Mouse (Mus musculus): ENCODE measurements around the gene Bahcc1.

Gene Bahcc1

DNA sequence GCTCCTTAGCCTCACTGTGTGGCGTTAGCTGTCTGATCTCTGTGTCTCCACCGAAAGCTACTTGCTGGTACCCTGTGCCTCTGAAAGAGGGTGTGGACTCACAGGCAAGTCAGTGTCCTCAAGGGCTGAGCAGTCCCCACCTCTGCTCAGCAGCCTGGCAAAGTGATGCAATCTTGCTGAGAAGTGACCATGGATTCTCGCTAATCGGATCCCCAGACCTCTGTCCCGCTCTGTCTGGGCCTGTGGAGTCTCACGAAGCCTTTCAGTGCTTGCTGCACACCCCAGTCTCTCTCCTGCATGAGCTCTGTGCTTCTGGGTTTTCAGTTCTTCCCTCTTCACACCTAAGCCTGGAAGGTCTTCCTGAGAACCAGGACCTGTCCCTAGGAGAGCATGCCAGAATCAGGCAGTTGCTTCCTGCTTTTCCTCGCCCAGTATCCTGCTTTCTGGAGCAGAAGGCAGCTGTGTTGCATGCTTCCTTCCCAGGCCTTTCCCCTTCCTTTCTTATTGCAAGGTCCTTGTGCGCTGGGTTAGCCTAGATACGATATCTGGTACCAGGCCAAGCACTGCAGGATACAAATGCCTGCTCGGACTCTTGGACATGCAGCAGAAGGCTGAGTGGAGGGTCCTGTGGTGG is 15.5 kb downstream of the Bahcc1 start:
- DNase-seq = no peak

- DNase-seq = no peak
Measured at GRCm38 (mm10) chr11:120248899-120249298, 16.2 kb downstream of the Bahcc1 start.

GRCm38 (mm10) chr11:120250991-120251949 is 18.5 kb downstream of the Bahcc1 start:
- no peak for DNase-seq

- DNase-seq = no peak
Measured at GRCm38 (mm10) chr11:120251950-120252308, 19.2 kb downstream of the Bahcc1 start.

- DNase-seq = no peak
Measured at GRCm38 (mm10) chr11:120252398-120252797, 19.7 kb downstream of the Bahcc1 start.

DNA sequence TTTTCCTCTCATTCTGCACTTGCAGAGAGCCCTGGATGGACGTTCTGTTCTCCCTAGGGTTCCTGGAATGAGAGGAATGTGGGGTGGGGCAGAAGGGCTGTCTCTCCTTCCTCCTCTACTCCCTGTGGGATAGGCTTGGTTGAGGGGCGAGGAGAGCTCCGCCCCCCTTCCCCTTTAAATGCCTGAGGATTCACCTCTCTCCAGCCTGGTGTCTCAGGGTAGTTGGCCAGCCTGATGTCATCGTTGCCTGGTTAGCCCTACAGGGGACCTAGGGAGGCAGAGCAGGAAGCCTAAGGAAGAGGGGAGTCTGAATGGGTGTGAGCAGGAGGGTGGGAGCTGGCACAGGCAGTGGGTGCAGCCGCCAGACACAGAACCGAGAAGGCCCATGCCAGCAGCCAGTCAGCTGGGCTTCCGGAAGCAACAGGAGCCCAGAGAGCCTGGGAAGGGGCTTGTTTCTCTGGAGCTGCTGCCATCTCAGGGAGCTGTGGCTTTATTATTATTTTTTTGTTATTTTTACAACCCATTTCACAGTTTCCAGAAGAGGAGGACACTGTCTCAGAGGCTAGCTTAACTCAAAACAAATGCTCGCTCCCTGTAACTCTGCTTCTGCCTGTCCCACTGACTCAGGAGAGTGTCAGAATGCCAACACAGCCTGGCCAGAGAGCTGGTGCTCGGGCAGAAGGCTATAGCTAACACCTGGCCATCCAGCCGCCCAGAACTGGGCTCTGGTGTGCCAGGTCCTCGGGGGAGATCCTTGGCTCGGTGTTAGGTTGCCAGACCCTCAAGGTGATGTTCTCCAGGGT is 20.3 kb downstream of the Bahcc1 start:
- no peak for DNase-seq

- no peak for DNase-seq
Measured at GRCm38 (mm10) chr11:120253646-120254315, 21.0 kb downstream of the Bahcc1 start.

DNA sequence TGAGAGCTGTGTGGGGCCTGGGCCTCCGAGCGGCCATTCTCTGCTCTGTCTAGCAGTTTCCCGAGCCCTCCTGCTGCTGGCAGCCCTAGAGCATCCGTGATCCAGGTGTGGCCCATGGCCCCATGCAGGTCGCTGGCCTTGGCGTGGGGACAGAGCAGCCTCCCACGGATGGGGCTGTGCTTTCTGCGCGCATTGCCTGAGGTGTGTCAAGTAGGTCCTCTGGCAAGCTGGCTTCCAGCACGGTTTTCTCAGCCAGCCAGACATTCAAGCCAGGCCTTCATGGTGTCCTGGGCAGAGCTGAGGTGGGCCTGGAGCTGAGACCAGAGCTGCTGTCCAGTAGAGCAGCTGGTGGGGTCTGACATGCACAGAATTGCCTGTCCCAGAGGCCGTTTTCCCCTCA is 21.7 kb downstream of the Bahcc1 start:
- DNase-seq = no peak

GRCm38 (mm10) chr11:120255038-120255437 is 22.3 kb downstream of the Bahcc1 start:
- DNase-seq = no peak

- DNase-seq = no peak
Measured at GRCm38 (mm10) chr11:120255499-120255898, 22.8 kb downstream of the Bahcc1 start.

DNA sequence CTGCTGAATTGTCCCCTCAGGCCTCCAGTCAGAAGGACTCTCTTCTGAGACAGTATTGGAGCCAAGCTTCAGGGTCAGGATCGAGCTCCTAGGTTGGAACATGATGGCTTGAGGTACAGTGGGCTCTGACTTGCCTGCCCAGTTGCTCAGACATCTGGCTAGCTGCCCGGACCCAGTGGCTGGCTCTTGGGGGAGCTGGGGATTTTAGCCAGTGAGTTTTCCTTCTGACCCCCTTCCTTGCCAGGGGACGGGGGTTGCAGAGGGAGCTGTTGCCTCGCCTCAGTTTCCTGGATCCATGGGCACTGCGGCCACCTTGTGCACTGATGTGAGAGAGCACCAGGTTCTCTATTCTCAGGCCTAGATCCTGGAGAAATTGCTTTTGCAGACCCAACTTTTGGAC is 23.4 kb downstream of the Bahcc1 start:
- DNase-seq = no peak

DNA sequence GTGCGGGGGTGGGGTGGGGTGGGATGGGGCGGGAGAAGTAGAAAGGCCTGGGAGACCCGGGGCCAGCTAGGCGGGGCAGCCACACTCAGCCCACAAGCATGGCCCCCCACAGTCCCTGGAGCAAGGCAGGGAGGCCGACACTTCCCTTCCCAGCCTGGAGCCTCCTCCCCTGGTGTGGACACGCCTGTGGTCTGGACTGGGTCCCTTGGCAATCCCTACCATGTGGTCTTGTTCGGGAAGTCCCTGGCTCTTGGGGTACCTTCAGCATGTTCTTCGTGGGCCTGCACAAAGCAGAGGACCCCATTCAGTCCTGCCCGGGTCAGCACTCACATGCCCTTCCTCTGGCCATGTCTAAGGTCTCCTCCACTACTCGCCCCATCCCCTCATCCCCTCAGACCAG is 23.8 kb downstream of the Bahcc1 start:
- no peak for DNase-seq

DNA sequence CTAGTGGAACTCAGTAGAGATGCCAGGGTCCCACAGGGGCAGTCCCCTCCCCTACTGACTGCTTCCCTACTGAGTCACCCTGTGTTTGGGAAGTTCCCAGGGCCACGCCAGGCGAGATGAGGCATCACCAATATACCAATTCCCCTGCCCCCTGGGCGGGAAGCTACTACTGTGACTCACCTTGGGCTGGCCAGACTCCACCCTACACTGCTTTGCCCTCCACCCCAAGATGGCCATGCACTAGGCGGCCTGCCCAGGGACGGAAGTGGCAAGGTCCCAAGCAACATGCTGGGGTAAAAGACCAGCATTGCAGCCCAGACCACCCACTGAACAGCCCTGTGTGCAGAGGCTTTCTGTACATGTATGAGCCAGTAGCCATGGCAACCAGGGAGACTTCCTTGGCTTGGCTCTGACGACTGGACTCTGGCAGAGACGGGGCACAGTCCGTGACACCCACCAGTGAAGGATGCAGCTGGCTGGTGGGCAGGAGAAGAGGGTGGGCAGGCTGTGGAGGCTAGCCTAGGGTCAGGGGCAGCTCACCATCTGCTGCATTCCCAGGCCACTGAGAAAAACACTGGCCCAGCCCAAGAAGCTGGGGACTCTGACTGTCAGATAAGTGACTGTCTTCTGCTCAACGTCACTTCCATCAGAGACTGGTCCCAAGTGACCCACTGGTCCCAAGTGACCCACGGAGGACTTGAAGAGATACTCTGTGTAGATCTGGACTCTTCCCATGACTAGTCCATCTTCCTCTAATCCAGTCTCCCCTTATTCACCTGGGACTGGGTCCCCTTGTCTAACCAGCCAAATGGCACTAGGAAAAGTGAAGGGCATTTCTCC is 24.5 kb downstream of the Bahcc1 start:
- DNase-seq = no peak

DNA sequence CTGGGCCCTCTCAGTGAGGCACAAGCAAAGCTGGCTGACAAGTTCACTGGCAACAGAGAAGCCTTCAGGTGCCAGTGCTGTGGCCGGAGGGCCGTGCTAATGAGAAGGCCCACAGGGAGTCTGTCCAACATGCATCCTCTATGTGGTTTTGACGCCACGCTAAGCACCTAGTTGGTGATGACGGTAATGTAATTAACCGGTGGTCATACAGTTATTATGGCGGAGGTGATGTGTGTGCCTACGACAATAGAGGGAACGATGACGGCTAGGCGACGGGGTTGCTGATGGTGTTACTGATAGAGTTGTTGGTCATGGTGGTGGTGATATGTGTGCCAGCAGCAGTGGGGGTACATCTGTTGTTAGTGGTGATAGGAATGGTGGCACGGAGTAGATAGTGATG is 25.2 kb downstream of the Bahcc1 start:
- DNase-seq = no peak

DNA sequence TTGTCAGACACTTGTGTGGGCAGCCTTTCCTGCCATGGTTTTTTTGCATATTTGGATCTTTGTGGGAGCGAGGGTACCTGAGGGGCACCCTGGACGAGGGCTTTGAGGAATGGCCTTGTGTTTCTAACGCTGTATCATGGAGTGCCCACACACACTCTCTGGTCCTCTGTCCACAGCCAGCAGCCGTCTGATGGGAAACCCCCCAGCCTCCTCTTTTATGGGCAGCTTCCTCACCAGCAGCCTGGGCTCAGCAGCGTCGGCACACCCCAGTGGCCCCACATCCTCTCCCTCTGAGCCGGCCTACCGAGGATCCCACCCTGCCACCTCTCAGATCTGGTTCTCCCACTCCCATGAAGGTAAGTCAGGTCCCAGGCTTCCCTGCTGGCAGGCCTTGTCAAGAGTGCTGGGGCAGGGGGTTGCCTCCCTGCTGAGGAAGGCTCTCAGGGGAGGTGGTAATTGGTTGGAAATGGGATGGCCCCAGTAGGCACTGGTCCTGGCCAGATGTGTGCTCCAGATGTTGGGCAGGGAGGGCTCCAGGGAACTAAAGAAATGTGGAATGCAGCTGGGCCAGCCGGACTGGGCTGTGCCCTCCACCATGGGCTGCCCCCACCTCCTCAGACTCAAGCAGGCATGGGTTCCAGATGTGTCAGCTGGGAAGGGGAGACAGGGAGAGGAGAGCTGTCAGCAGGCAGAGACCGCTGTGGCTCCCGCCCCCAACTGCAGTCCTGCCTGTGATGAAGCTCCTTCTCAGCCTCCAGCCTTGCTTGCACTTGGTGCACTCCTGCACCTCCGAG is 26.3 kb downstream of the Bahcc1 start:
- DNase-seq = no peak

GRCm38 (mm10) chr11:120259792-120260768 is 27.3 kb downstream of the Bahcc1 start:
- no peak for DNase-seq

GRCm38 (mm10) chr11:120260769-120261150 is 28.0 kb downstream of the Bahcc1 start:
- no peak for DNase-seq

DNA sequence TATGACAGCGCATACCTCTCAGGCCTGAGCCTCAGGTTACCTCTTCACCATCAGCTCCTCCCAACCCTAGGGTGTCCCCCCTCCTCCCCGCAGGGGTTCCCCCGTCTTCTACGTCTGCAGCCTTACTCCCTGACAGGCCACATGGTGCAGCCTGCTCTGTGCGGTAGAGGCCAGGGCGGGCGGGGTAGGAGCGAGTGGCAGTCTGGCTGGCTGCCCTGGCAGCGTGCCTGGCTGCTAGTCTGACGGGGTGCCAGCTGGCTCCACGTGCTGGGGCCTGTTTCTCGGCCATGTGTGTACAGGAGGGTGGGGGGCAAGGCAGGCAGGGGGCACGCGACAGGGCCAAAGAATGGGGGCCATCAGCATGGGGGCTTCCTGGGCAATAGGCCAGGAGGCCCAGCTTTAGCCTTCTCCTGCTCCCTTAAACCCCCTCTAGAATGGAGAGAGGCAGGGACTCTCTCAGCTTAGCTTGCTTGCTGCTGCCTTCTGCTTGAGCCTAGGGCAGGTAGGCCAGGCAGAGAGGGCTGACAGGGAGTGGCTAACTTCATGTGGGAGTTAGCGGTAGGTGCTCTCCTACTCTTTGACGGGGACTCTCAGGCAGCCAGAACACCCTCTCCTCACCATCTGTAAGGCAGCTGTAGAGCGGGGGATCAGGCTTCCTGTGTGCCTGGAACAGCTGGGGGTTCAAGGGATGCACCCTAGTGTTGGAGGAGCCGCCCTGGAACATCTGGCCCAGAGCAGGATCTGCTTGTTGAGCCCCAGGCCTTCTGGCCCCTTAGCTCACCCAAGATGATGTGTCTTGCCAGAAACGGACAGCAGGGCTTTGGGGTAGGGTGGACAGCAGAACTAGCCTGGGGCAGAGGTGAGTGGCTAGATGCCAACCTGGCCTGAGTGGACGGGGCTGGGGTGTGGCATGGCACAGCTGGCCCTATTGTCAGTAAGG is 28.9 kb downstream of the Bahcc1 start:
- peak; percentile 44 for DNase-seq
